Mouse (Mus musculus) megakaryocyte, embryonic 14.5 days (primary cell): ENCODE results near the gene Methig1.

Source experiments
- FLI1 ChIP-seq: IDR thresholded peaks from 2 replicates; pipeline ENCODE4 v1.6.1; 2012; ENCODE audit warnings: low read length, inconsistent platforms, mixed read lengths
- GATA1 ChIP-seq: IDR thresholded peaks from 3 replicates; pipeline ENCODE4 v1.6.1; 2012; ENCODE audit warnings: mixed read lengths, low read length, inconsistent platforms, borderline replicate concordance

- TF ChIP-seq GATA1, result no peak
- TF ChIP-seq FLI1, result no peak
These were observed 33.1 kb upstream of the Methig1 start for GRCm38 (mm10) chr15:100319884-100320283.
